Mouse (Mus musculus) E14TG2a.4 (cell line): Measurements from ENCODE around the gene Naip5.
"Not testable (repeated sequence)": the region's sequence is repeated elsewhere in the genome, so short reads cannot be mapped to it uniquely, and the experiment has no call there.

Experiments
- CTCF ChIP-seq: conservative IDR thresholded peaks from 2 replicates; pipeline ENCODE4 v1.5.1; 2014; ENCODE audit warnings: low read length
- NANOG ChIP-seq: IDR thresholded peaks from 2 replicates; pipeline ENCODE4 v1.6.1; 2014; ENCODE audit warnings: borderline replicate concordance, low read length, mixed read lengths

GRCm38 (mm10) chr13:100162467-100162866, 83.7 kb downstream of the Naip5 start:
- TF ChIP-seq CTCF, NANOG: not testable (repeated sequence)
